Mouse (Mus musculus) hindbrain, embryonic 10.5 days (tissue): ENCODE results near the gene Llgl2. TPM values are rescaled to one million over a fixed set of nuclear protein-coding genes. Genes with fewer than 3 reads are reported as not detected.

Experiments used
- DNase-seq: peaks from one replicate; pipeline ENCODE4 v3.0.0-alpha.2; 2017; ENCODE audit warnings: low spot score
- H3K27ac ChIP-seq: fragments of 300-500 bp; sonication (generic); 2 replicates; pipeline ENCODE4 v1.5.1; 2016; ENCODE audit warnings: mild to moderate bottlenecking, moderate library complexity
- H3K27me3 ChIP-seq: fragments of 300-500 bp; sonication (generic); 2 replicates; pipeline ENCODE4 v1.6.1; 2016; ENCODE audit warnings: mild to moderate bottlenecking; ENCODE audit not compliant: poor library complexity, insufficient read depth, severe bottlenecking
- H3K36me3 ChIP-seq: fragments of 300-500 bp; sonication (generic); 2 replicates; pipeline ENCODE4 v1.6.1; 2016; ENCODE audit warnings: mild to moderate bottlenecking, moderate library complexity
- H3K4me1 ChIP-seq: fragments of 300-500 bp; sonication (generic); replicated peaks from 2 replicates; pipeline ENCODE4 v1.6.1; 2016; ENCODE audit warnings: mild to moderate bottlenecking
- H3K4me3 ChIP-seq: fragments of 300-500 bp; sonication (generic); 2 replicates; pipeline ENCODE4 v1.5.1; 2016; ENCODE audit warnings: mild to moderate bottlenecking, moderate library complexity
- H3K9me3 ChIP-seq: fragments of 300-500 bp; sonication (generic); 2 replicates; pipeline ENCODE4 v1.6.1; 2016; ENCODE audit warnings: mild to moderate bottlenecking, moderate library complexity
- WGBS: fragments of 180-500 bp; shearing (Covaris S2); methylation state at CpG from one replicate; pipeline ENCODE4 v1.1.7; 2016; 5-methylcytosine and 5-hydroxymethylcytosine counted together
- polyA plus RNA-seq: library from polyadenylated mRNA; unstranded; fragments of >200 nt; fragmentation: Nextera tagmentation; extraction: Ambion mirVana; gene quantifications from 2 replicates; pipeline ENCODE4 v1.2.1, GENCODE M21; 2016

Llgl2 gene
- polyA plus RNA-seq, 1 experiment from 2014 or later: 10.4 TPM

DNA sequence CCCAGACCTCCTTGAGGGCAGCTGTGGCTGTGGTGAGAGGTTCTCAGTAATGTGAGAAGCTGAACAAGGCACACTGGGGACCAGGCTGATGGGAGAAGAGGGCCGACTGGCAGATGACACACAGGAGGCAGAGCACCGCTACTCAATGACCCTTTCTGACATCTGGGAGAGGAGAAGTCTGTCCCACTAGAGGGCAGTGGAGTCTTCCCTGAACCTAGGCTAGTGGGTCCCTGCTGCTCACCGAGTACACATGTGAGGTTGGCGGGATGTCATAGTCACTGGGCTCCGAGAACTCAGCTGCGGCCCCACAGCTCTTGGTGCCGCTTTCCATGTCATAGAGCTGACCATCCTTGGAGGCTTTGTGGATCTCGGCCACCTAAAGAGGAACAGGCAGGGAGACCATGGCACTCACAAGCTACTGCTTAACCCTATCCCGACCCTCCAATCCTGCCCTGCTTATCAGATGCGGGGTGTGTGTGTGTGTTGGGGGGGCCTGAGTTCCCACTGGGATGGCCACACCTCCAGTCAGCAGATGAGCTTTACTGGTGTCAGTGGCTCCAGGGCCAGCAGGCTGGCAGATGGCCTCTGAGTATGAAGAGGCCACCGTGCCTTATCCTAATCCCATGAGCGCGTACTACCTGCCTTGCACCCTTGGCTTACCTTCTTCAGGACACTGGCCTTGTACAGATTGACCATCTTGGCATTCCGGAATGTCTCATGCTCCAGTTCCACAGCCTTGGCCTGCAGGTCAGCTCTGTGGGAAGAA lies 71.1 kb downstream of the Llgl2 start:
- WGBS: 69% methylated on average over 14 of the region's 14 CpGs
- Histone ChIP-seq H3K9me3 (no peaks in the 10 kb centered on the region), H3K4me3 (no peak overlapping the region), H3K27ac (no peak overlapping the region), H3K36me3 (peaks cover 56% of the 10 kb centered on the region), H3K27me3 (no peaks in the 10 kb centered on the region), H3K4me1 (peaks cover 24% of the 10 kb centered on the region)
- no peak for DNase-seq

DNA sequence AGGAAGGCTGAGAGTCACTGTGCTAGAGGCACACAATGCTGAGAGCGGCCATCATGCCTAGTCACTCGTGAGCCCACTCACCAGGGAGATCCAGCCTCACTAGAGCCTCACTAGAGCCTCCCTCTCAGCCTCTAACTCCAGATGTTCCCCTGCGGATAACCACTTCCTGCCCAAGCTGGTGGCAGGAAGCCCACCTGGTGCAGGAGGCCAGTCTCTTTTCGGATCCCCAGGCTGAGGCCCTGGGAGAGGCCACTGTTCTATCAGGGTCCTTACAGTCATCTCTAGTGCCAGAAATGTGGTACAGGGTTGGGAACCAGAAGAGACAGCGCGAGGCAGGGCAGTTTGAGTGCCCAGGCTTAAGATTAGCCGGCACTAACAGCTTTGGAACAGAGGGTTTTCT lies 74.6 kb downstream of the Llgl2 start:
- H3K36me3 ChIP-seq: peaks cover 52% of the 10 kb centered on the region
- no peaks in the 10 kb centered on the region for H3K9me3 ChIP-seq
- H3K27ac ChIP-seq: peak overlapping the region; percentile 50; the same call in 1 of the 2 replicates
- 0 out of 2 replicates have a peak, but pooled peaks cover 6% of the 10 kb centered on the region for H3K27me3 ChIP-seq
- no peak overlapping the region for H3K4me3 ChIP-seq
- 84% methylated on average over 7 of the region's 7 CpGs for WGBS
- H3K4me1 ChIP-seq: peaks cover 51% of the 10 kb centered on the region
- no peak for DNase-seq

DNA sequence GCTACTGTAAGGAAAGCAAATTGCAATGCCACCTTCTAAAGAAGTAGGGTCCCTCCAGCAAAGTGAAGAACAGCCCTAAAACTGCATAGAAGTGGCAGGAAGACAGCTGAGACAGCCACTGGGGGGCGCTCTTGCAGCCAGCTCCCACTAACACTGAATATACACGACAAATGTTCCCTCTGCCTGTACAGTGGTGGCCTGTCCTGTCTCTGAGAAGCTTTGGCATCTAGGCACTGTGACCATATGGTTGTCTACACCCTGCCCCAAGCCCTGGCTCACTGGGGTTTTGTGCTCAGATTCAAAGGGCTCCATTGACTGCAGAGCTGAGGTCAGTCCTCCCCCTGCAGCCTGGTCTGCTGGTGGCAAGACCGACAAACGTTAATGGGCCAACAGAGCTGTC lies 75.0 kb downstream of the Llgl2 start:
- peak; percentile 51 for DNase-seq
- 0 out of 2 replicates have a peak, but pooled peaks cover 6% of the 10 kb centered on the region for H3K27me3 ChIP-seq
- peaks cover 52% of the 10 kb centered on the region for H3K36me3 ChIP-seq
- H3K27ac ChIP-seq: peak overlapping the region; percentile 50
- WGBS: 9% methylated on average over 4 of the region's 4 CpGs
- peaks cover 55% of the 10 kb centered on the region for H3K4me1 ChIP-seq
- H3K4me3 ChIP-seq: no peak overlapping the region
- H3K9me3 ChIP-seq: no peaks in the 10 kb centered on the region

DNA sequence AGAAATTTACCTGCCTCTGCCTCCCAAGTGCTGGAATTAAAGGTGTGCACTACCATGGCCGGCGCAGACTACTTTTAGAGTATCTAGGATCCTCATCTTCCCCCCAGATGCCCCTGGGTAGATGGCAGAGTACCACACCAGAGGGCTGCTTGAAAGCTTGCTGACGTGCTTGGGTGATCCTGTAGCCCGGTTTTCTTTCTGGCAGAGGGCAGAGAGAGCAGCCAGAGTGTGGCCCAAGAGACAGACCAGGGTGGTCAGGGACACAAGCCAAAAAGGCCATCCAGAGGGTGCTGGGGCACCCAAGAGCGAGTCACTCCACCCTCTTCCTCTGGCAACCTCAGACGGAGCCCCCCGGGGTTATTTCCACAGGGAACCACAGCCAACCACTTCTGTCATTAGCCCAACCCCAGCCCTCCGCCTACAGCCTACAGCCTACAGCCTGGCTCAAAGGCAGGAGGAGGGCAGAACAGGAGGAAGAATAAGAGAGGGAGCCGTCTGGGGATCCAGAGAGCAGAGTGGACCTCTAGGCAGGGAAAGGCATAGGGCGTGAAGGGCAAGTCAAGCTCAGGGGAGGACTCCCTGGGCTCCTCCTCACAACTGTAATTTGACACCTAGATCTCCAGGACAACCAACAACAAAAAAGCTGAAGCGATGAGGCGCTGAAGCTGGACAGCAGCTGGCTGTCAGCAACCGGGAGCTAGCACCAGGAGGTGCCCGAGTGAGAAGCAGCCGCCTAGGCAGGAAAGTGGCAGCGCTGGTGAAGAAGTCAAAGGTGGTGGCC lies 75.8 kb downstream of the Llgl2 start, which contains the start of gene Smim5:
Smim5 (plus strand) TSS at position 481 of the 781 bp plus-strand sequence.
- Histone ChIP-seq H3K4me1 (peaks cover 63% of the 10 kb centered on the region), H3K36me3 (peaks cover 50% of the 10 kb centered on the region), H3K4me3 (peak within 1 kb of the TSS; percentile 29), H3K9me3 (no peaks in the 10 kb centered on the region), H3K27ac (peak within 1 kb of the TSS; percentile 74), H3K27me3 (0 out of 2 replicates have a peak, but pooled peaks cover 6% of the 10 kb centered on the region)
- 31% methylated on average over 16 of the region's 16 CpGs for WGBS
- peak; percentile 68 for DNase-seq

DNA sequence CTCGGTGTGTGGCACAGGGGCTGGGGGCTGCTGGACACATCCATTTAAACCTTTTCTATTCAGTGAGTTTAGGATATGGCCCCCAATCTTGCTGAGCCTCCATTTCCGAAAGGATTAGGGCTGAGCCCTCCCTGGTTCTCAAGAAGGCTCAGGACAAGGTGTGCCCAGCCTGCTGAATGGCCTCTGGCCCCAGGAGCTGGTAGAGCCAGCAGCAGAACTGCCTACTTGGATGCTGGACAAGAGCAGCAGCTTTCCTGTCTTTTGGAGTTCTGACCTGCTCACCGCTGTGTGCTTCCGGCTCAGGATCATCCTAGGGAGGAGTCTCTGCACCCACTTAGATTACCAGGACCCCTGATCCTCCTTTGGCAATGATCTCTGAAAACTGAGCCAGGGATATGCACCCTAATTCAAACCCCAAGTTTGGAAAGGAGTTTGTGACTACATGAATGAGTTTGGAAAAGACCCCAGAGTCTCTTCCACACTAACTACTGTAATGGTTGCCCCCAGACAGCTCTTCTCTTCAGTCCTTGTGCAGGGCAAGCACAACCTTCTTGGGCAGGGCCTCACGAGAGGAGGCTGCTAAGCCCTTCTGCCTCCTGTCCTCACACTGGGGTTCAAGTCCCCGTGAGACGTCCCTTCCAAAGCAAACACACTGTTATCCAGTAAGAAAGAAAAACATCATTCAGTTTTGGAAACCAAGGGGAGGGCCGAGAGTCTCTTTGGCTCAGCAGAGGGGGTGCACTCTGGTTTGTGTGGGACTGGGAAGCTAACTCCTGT lies 76.9 kb downstream of the Llgl2 start:
- DNase-seq: no peak
- H3K27ac ChIP-seq: peak overlapping the region; percentile 74
- peak overlapping the region; percentile 29 for H3K4me3 ChIP-seq
- H3K9me3 ChIP-seq: no peaks in the 10 kb centered on the region
- peaks cover 40% of the 10 kb centered on the region for H3K36me3 ChIP-seq
- WGBS: 71% methylated on average over 8 of the region's 8 CpGs
- 0 out of 2 replicates have a peak, but pooled peaks cover 6% of the 10 kb centered on the region for H3K27me3 ChIP-seq
- H3K4me1 ChIP-seq: peaks cover 74% of the 10 kb centered on the region

DNA sequence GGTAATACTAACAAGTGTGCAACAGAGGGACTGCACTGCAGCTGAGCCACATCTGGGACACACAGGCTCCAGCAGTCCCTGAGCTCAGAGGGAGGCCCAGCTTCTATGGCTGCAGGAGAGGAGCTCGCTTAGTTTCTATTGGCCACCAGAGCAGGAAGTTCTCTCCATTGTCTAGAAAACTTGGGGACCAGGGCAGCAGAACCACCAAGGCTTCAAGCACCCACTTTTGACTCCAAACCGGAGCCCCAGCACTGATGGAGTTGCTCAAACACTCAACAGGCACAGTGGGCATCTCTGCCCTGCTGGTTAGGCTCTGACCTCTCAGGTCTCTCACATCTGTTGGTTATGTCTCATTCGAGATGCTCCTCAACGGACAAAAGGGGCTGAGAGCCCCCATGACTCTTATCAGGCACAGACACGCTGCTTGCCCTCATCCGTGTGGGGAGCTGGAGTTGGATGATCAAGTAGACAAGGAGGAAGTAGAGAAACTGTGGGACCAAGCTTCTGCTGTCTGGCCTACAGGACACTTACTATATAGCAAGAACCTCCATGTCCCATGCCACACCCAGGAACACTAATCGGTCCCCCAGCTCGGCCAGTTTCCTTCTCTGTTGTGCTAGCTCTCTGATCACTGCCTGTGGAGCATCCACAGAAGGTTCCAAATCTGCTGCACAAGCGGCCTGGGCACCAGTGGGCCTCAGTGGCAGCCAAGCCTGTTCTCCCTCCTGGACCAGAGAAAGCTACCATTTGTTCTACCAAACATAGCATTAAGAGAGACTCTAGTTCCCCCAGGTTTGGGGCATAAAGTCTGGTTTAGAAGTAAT lies 77.7 kb downstream of the Llgl2 start:
- Histone ChIP-seq H3K36me3 (peaks cover 35% of the 10 kb centered on the region), H3K4me1 (peaks cover 79% of the 10 kb centered on the region), H3K9me3 (no peaks in the 10 kb centered on the region), H3K4me3 (no peak overlapping the region), H3K27ac (peak overlapping the region; percentile 74), H3K27me3 (0 out of 2 replicates have a peak, but pooled peaks cover 6% of the 10 kb centered on the region)
- WGBS: 82% methylated on average over 9 of the region's 9 CpGs
- no peak for DNase-seq

DNA sequence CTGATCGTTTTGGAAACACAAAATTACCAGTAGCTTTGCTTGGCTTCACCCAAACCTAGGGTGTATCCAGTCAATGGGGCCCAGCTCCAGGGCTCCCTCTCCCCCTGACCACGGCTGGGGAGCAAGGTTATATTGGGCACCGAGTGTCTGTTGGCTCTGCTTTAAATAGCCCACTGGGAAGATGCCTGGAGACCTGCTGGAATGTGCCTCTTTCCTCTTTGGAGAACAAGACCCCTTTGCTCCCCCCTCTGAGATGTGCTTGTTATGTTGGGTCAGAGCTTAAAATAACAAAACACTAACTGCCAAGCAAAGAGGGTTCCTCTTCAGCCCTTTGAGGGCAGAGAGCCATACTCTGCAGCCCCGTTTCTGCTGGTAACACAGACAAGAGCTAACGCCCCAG lies 78.3 kb downstream of the Llgl2 start:
- Histone ChIP-seq H3K4me3 (no peak overlapping the region), H3K4me1 (peaks cover 84% of the 10 kb centered on the region), H3K36me3 (peaks cover 29% of the 10 kb centered on the region), H3K27me3 (0 out of 2 replicates have a peak, but pooled peaks cover 6% of the 10 kb centered on the region), H3K9me3 (no peaks in the 10 kb centered on the region), H3K27ac (peak overlapping the region; percentile 54)
- DNase-seq: no peak
- WGBS: 82% methylated on average over 5 of the region's 5 CpGs

DNA sequence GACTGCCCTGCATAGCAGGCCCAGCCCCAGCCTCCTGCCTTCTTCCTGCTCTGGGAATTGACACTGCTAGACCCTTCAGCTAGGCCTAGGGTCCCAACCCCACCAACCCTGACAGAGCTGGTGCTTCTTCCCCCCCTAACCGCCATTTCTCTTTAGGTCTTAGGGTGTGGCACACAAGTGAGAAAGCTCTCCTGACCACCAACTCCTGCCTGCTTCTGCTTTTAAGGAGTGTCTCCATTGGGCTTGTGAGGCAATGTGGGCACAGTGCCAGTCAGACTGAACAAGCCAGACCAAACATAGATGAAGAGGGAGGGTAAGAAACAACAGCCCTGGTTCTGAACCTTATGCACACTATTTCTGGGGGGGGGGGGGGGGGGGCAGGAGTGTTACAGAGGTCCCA lies 79.0 kb downstream of the Llgl2 start:
- no peak for DNase-seq
- no peaks in the 10 kb centered on the region for H3K9me3 ChIP-seq
- H3K4me3 ChIP-seq: no peak overlapping the region
- peaks cover 23% of the 10 kb centered on the region for H3K36me3 ChIP-seq
- 85% methylated on average over 1 of the region's 1 CpGs for WGBS
- peak overlapping the region; percentile 54 for H3K27ac ChIP-seq
- H3K4me1 ChIP-seq: peaks cover 84% of the 10 kb centered on the region
- 0 out of 2 replicates have a peak, but pooled peaks cover 6% of the 10 kb centered on the region for H3K27me3 ChIP-seq

DNA sequence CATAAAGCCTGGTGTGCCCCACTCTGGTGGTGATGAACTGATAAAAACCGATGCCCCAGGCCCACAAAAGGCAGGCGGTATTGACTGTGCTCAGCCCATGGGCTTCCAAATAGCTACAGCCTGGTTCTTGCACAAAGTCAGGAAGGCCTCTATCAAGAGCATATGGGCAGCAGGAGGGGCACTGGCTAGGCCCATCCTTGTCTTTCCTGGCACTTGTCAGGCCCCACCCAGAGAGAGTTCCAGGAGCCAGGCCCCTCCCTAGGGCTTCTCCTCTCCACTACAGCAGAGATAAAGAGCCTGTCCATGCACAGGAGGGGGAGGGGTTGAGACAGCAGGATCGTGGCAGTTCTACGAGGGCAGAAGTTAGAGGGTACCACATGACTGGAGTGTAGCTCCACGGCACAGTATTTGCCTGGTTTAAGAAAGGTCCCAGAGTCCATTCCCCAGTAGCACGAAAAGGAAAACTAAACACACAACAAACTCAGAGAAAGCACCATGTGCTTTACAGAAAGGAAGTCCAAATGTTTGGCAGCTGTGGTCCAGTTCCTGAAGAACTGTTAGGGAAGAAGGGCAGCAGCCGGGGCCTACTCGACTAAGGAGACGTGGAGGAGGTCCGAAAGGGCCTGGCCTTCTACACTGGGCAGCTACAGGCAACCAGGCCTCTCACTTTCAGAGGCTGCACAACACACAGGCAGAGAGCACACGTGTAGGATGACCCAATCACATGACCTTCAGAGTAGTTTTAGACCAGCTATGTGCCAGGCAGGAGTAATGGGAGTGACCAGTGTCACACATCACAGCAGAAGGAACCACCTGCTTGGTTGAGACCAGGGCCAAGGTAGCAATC lies 79.8 kb downstream of the Llgl2 start:
- Histone ChIP-seq H3K4me1 (peaks cover 80% of the 10 kb centered on the region), H3K9me3 (no peaks in the 10 kb centered on the region), H3K4me3 (no peak overlapping the region), H3K27ac (peak overlapping the region; percentile 54), H3K27me3 (0 out of 2 replicates have a peak, but pooled peaks cover 6% of the 10 kb centered on the region), H3K36me3 (peaks cover 30% of the 10 kb centered on the region)
- 76% methylated on average over 11 of the region's 11 CpGs for WGBS
- no peak for DNase-seq

DNA sequence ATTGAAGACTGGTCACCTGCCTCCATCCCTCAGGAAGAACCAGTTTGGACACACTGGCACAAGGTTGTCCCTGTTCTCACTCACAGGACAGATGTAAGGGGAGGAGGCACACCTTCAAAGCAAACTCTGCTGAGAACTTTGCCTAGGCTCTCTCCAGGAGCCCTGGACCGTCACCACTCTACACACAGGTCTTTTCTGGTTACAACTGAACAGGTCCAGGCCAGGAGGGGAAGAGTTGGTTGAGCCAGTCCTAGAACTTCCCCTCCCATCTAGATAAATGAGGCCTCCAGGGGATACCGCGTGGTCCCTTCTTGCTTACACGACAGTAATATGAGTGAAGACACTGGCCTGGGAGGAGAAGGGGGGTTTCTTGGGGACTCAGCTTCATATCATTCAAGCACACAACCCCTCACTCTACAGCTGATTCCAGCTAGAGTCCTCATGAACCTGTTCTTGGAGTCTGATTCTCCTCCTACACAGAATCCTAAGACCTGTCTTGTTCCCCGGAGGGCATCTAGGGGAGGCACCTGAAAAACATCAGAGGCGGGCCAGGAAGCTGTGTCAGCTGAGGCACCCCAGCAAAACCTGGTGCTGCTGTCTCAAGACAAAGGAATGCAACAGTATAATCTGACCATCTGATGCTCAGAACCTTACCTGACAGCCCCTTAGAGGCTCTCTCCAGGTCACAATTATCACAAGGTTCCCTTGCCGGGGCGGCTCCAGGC lies 80.5 kb downstream of the Llgl2 start:
- peaks cover 36% of the 10 kb centered on the region for H3K36me3 ChIP-seq
- H3K4me3 ChIP-seq: no peak overlapping the region
- H3K9me3 ChIP-seq: no peaks in the 10 kb centered on the region
- H3K27ac ChIP-seq: peak overlapping the region; percentile 80
- WGBS: 71% methylated on average over 8 of the region's 8 CpGs
- H3K27me3 ChIP-seq: 0 out of 2 replicates have a peak, but pooled peaks cover 6% of the 10 kb centered on the region
- DNase-seq: no peak
- H3K4me1 ChIP-seq: peaks cover 72% of the 10 kb centered on the region
